Mouse (Mus musculus): ENCODE measurements at regions not wholly inside any gene's neighbourhood (a gene's known extent, or its start where the extent isn't known, plus 50 kb on each side); places are given as distances from the start of the nearest gene placed in this dataset.

- no peak overlapping the region for H3K27ac ChIP-seq (ENCODE audit: low read depth)
Measured at GRCm38 (mm10) chr5:75389433-75389971, 185.2 kb upstream of the Kit start.

GRCm38 (mm10) chr5:75398820-75399219 is 175.9 kb upstream of the Kit start:
- DNase-seq (no peak), ATAC-seq (no peak)
- Histone ChIP-seq H3K27me3 (ENCODE audit: insufficient read depth, low read length) (no peaks in the 10 kb centered on the region), H3K4me3 (ENCODE audit: low read depth, low read length) (no peak overlapping the region), H3K4me2 (ENCODE audit: low read depth, low read length) (no peak overlapping the region), H3K9me3 (ENCODE audit: low read length) (no peaks in the 10 kb centered on the region), H3K36me3 (replicated peaks; ENCODE audit: insufficient read depth, low read length) (no peaks in the 10 kb centered on the region), H3K4me1 (ENCODE audit: insufficient read depth) (peaks cover 13% of the 10 kb centered on the region; the same call in 1 of the 2 replicates), H3K27ac (ENCODE audit: low read depth) (no peak overlapping the region), H3K9ac (replicated peaks) (no peak overlapping the region)
- 75% methylated on average over 5 of the region's 5 CpGs for WGBS (ENCODE audit: insufficient replicate concordance)
- TF ChIP-seq CTCF (IDR thresholded peaks at IDR 0.05; ENCODE audit: low read depth) = no peak
- TF ChIP-seq EP300 (IDR thresholded peaks at IDR 0.05; ENCODE audit: low read depth) = no peak

More at GRCm38 (mm10) chr5:75389433-75389971, 185.2 kb upstream of the Kit start:
- no peaks in the 10 kb centered on the region for H3K36me3 ChIP-seq (replicated peaks; ENCODE audit: insufficient read depth, low read length)
- 63% methylated on average over 7 of the region's 7 CpGs for WGBS (ENCODE audit: insufficient replicate concordance)
- no peak for TF ChIP-seq EP300 (IDR thresholded peaks at IDR 0.05; ENCODE audit: low read depth)
- no peak for TF ChIP-seq CTCF (IDR thresholded peaks at IDR 0.05; ENCODE audit: low read depth)
- no peak for ATAC-seq
- H3K4me2 ChIP-seq (ENCODE audit: low read depth, low read length) = no peak overlapping the region
- no peaks in the 10 kb centered on the region for H3K9me3 ChIP-seq (ENCODE audit: low read length)
- DNase-seq = no peak
- 0 out of 2 replicates have a peak, but pooled peaks cover 3% of the 10 kb centered on the region for H3K4me1 ChIP-seq (ENCODE audit: insufficient read depth)
- no peak overlapping the region for H3K4me3 ChIP-seq (ENCODE audit: low read depth, low read length)
- no peaks in the 10 kb centered on the region for H3K27me3 ChIP-seq (ENCODE audit: insufficient read depth, low read length)
- H3K9ac ChIP-seq (replicated peaks) = no peak overlapping the region

- TF ChIP-seq CTCF (IDR thresholded peaks at IDR 0.05; ENCODE audit: low read depth) (no peak), EP300 (IDR thresholded peaks at IDR 0.05; ENCODE audit: low read depth) (no peak)
- H3K9me3 ChIP-seq (ENCODE audit: low read length) = no peaks in the 10 kb centered on the region
- H3K27ac ChIP-seq (ENCODE audit: low read depth) = no peak overlapping the region
- H3K9ac ChIP-seq (replicated peaks) = no peak overlapping the region
- WGBS (ENCODE audit: insufficient replicate concordance) = 73% methylated on average over 3 of the region's 3 CpGs
- H3K4me2 ChIP-seq (ENCODE audit: low read depth, low read length) = no peak overlapping the region
- H3K4me3 ChIP-seq (ENCODE audit: low read depth, low read length) = no peak overlapping the region
- ATAC-seq = no peak
- DNase-seq = no peak
- no peaks in the 10 kb centered on the region for H3K36me3 ChIP-seq (replicated peaks; ENCODE audit: insufficient read depth, low read length)
- H3K4me1 ChIP-seq (ENCODE audit: insufficient read depth) = peaks cover 13% of the 10 kb centered on the region; the same call in 1 of the 2 replicates
- no peaks in the 10 kb centered on the region for H3K27me3 ChIP-seq (ENCODE audit: insufficient read depth, low read length)
Measured at GRCm38 (mm10) chr5:75401734-75402133, 173.0 kb upstream of the Kit start.

GRCm38 (mm10) chr5:75402631-75403030 is 172.1 kb upstream of the Kit start:
- Histone ChIP-seq H3K27me3 (ENCODE audit: insufficient read depth, low read length) (no peaks in the 10 kb centered on the region), H3K9ac (replicated peaks) (no peak overlapping the region), H3K36me3 (replicated peaks; ENCODE audit: insufficient read depth, low read length) (no peaks in the 10 kb centered on the region), H3K4me1 (ENCODE audit: insufficient read depth) (peaks cover 13% of the 10 kb centered on the region; the same call in 1 of the 2 replicates), H3K27ac (ENCODE audit: low read depth) (no peak overlapping the region), H3K4me3 (ENCODE audit: low read depth, low read length) (no peak overlapping the region), H3K9me3 (ENCODE audit: low read length) (no peaks in the 10 kb centered on the region), H3K4me2 (ENCODE audit: low read depth, low read length) (no peak overlapping the region)
- DNase-seq (no peak), ATAC-seq (no peak)
- no peak for TF ChIP-seq CTCF (IDR thresholded peaks at IDR 0.05; ENCODE audit: low read depth)
- no peak for TF ChIP-seq EP300 (IDR thresholded peaks at IDR 0.05; ENCODE audit: low read depth)
- 67% methylated on average over 3 of the region's 3 CpGs for WGBS (ENCODE audit: insufficient replicate concordance)

- WGBS (ENCODE audit: insufficient replicate concordance) = 79% methylated on average over 5 of the region's 5 CpGs
- no peaks in the 10 kb centered on the region for H3K27me3 ChIP-seq (ENCODE audit: insufficient read depth, low read length)
- H3K4me2 ChIP-seq (ENCODE audit: low read depth, low read length) = no peak overlapping the region
- H3K4me1 ChIP-seq (ENCODE audit: insufficient read depth) = peaks cover 13% of the 10 kb centered on the region; the same call in 1 of the 2 replicates
- ATAC-seq = no peak
- H3K9me3 ChIP-seq (ENCODE audit: low read length) = no peaks in the 10 kb centered on the region
- H3K4me3 ChIP-seq (ENCODE audit: low read depth, low read length) = no peak overlapping the region
- H3K9ac ChIP-seq (replicated peaks) = no peak overlapping the region
- H3K27ac ChIP-seq (ENCODE audit: low read depth) = no peak overlapping the region
- no peak for TF ChIP-seq EP300 (IDR thresholded peaks at IDR 0.05; ENCODE audit: low read depth)
- no peak for TF ChIP-seq CTCF (IDR thresholded peaks at IDR 0.05; ENCODE audit: low read depth)
- no peak for DNase-seq
- no peaks in the 10 kb centered on the region for H3K36me3 ChIP-seq (replicated peaks; ENCODE audit: insufficient read depth, low read length)
Measured at GRCm38 (mm10) chr5:75403531-75403930, 171.2 kb upstream of the Kit start.

- Histone ChIP-seq H3K4me1 (ENCODE audit: insufficient read depth) (peaks cover 13% of the 10 kb centered on the region; the same call in 1 of the 2 replicates), H3K27me3 (ENCODE audit: insufficient read depth, low read length) (no peaks in the 10 kb centered on the region), H3K4me3 (ENCODE audit: low read depth, low read length) (no peak overlapping the region), H3K9ac (replicated peaks) (no peak overlapping the region), H3K36me3 (replicated peaks; ENCODE audit: insufficient read depth, low read length) (no peaks in the 10 kb centered on the region), H3K27ac (ENCODE audit: low read depth) (no peak overlapping the region), H3K9me3 (ENCODE audit: low read length) (no peaks in the 10 kb centered on the region), H3K4me2 (ENCODE audit: low read depth, low read length) (no peak overlapping the region)
- no peak for TF ChIP-seq CTCF (IDR thresholded peaks at IDR 0.05; ENCODE audit: low read depth)
- TF ChIP-seq EP300 (IDR thresholded peaks at IDR 0.05; ENCODE audit: low read depth) = no peak
- no peak for DNase-seq
- WGBS (ENCODE audit: insufficient replicate concordance) = 71% methylated on average over 9 of the region's 9 CpGs
- no peak for ATAC-seq
Measured at GRCm38 (mm10) chr5:75404601-75405285, 170.0 kb upstream of the Kit start.

Measured in liver, postnatal 0 days (tissue).